Mouse (Mus musculus): ENCODE measurements around the gene Rdh1. TPM values are rescaled to one million over a fixed set of nuclear protein-coding genes. Genes with fewer than 3 reads are reported as not detected.

Gene Rdh1
- 1.2 TPM for polyA plus RNA-seq (2014; fragmentation: Illumina TruSeq; extraction: RNeasy Lipid Tissue Mini Kit (QIAGEN cat#74804); ENCODE audit: low read depth, low replicate concordance)

GRCm38 (mm10) chr10:127759181-127760110, at the start of gene Rdh1, which contains the start of gene Rdh16f1:
Rdh1 (plus strand) TSS chr10:127759721.
Rdh16f1 (plus strand) TSS chr10:127759787.

GRCm38 (mm10) chr10:127724178-127724577, 35.3 kb upstream of the Rdh1 start, which contains the start of gene Tac2:
Tac2 (plus strand) TSS chr10:127724478.

GRCm38 (mm10) chr10:127739083-127739660, 20.3 kb upstream of the Rdh1 start, which contains the start of gene Zbtb39:
Zbtb39 (plus strand) TSS chr10:127739538.

GRCm38 (mm10) chr10:127751548-127751947, 8.0 kb upstream of the Rdh1 start, which contains the start of gene Gpr182:
Gpr182 (minus strand) TSS chr10:127751732.

GRCm38 (mm10) chr10:127776011-127776410, 16.5 kb downstream of the Rdh1 start, which contains the start of gene Rdh9:
Rdh9 (plus strand) TSS chr10:127776386.

GRCm38 (mm10) chr10:127800891-127801290, 41.4 kb downstream of the Rdh1 start, which contains the start of gene Rdh16:
Rdh16 (plus strand) TSS chr10:127801152.

Other genes starting within 250 kb of the Rdh1 start
- not detected for gene Ndufa4l2, start 244.8 kb upstream of the Rdh1 start, polyA plus RNA-seq (2014; fragmentation: Illumina TruSeq; extraction: RNeasy Lipid Tissue Mini Kit (QIAGEN cat#74804); ENCODE audit: low read depth, low replicate concordance)
- 0.91 TPM for gene Shmt2, start 237.3 kb upstream of the Rdh1 start, polyA plus RNA-seq (2014; fragmentation: Illumina TruSeq; extraction: RNeasy Lipid Tissue Mini Kit (QIAGEN cat#74804); ENCODE audit: low read depth, low replicate concordance)
- not detected for gene Nxph4, start 225.2 kb upstream of the Rdh1 start, polyA plus RNA-seq (2014; fragmentation: Illumina TruSeq; extraction: RNeasy Lipid Tissue Mini Kit (QIAGEN cat#74804); ENCODE audit: low read depth, low replicate concordance)
- gene Lrp1, start 138.6 kb upstream of the Rdh1 start, polyA plus RNA-seq (2014; fragmentation: Illumina TruSeq; extraction: RNeasy Lipid Tissue Mini Kit (QIAGEN cat#74804); ENCODE audit: low read depth, low replicate concordance), result 2.3 TPM
- 34.2 TPM for gene Stat6, start 116.7 kb upstream of the Rdh1 start, polyA plus RNA-seq (2014; fragmentation: Illumina TruSeq; extraction: RNeasy Lipid Tissue Mini Kit (QIAGEN cat#74804); ENCODE audit: low read depth, low replicate concordance)
- gene Nemp1, start 92.8 kb upstream of the Rdh1 start, polyA plus RNA-seq (2014; fragmentation: Illumina TruSeq; extraction: RNeasy Lipid Tissue Mini Kit (QIAGEN cat#74804); ENCODE audit: low read depth, low replicate concordance), result 10.6 TPM
- gene Nab2, start 91.2 kb upstream of the Rdh1 start, polyA plus RNA-seq (2014; fragmentation: Illumina TruSeq; extraction: RNeasy Lipid Tissue Mini Kit (QIAGEN cat#74804); ENCODE audit: low read depth, low replicate concordance), result 0.35 TPM
- gene Myo1a, start 54.6 kb upstream of the Rdh1 start, polyA plus RNA-seq (2014; fragmentation: Illumina TruSeq; extraction: RNeasy Lipid Tissue Mini Kit (QIAGEN cat#74804); ENCODE audit: low read depth, low replicate concordance), result 74.7 TPM
- not detected for gene Tac2, start 35.2 kb upstream of the Rdh1 start, polyA plus RNA-seq (2014; fragmentation: Illumina TruSeq; extraction: RNeasy Lipid Tissue Mini Kit (QIAGEN cat#74804); ENCODE audit: low read depth, low replicate concordance)
- gene Zbtb39, start 20.2 kb upstream of the Rdh1 start, polyA plus RNA-seq (2014; fragmentation: Illumina TruSeq; extraction: RNeasy Lipid Tissue Mini Kit (QIAGEN cat#74804); ENCODE audit: low read depth, low replicate concordance), result 4.1 TPM
- 0.09 TPM for gene Gpr182, start 8.0 kb upstream of the Rdh1 start, polyA plus RNA-seq (2014; fragmentation: Illumina TruSeq; extraction: RNeasy Lipid Tissue Mini Kit (QIAGEN cat#74804); ENCODE audit: low read depth, low replicate concordance)
- gene Rdh16f1, start 66 bp downstream of the Rdh1 start, polyA plus RNA-seq (2014; fragmentation: Illumina TruSeq; extraction: RNeasy Lipid Tissue Mini Kit (QIAGEN cat#74804); ENCODE audit: low read depth, low replicate concordance), result not detected
- 27.8 TPM for gene Rdh9, start 16.7 kb downstream of the Rdh1 start, polyA plus RNA-seq (2014; fragmentation: Illumina TruSeq; extraction: RNeasy Lipid Tissue Mini Kit (QIAGEN cat#74804); ENCODE audit: low read depth, low replicate concordance)
- 77.2 TPM for gene Rdh16, start 41.4 kb downstream of the Rdh1 start, polyA plus RNA-seq (2014; fragmentation: Illumina TruSeq; extraction: RNeasy Lipid Tissue Mini Kit (QIAGEN cat#74804); ENCODE audit: low read depth, low replicate concordance)
- 1.1 TPM for gene Rdh19, start 90.2 kb downstream of the Rdh1 start, polyA plus RNA-seq (2014; fragmentation: Illumina TruSeq; extraction: RNeasy Lipid Tissue Mini Kit (QIAGEN cat#74804); ENCODE audit: low read depth, low replicate concordance)
- 0.47 TPM for gene Rdh16f2, start 106.8 kb downstream of the Rdh1 start, polyA plus RNA-seq (2014; fragmentation: Illumina TruSeq; extraction: RNeasy Lipid Tissue Mini Kit (QIAGEN cat#74804); ENCODE audit: low read depth, low replicate concordance)
- gene Rdh7, start 129.1 kb downstream of the Rdh1 start, polyA plus RNA-seq (2014; fragmentation: Illumina TruSeq; extraction: RNeasy Lipid Tissue Mini Kit (QIAGEN cat#74804); ENCODE audit: low read depth, low replicate concordance), result not detected
- not detected for gene Sdr9c7, start 138.8 kb downstream of the Rdh1 start, polyA plus RNA-seq (2014; fragmentation: Illumina TruSeq; extraction: RNeasy Lipid Tissue Mini Kit (QIAGEN cat#74804); ENCODE audit: low read depth, low replicate concordance)
- not detected for gene Hsd17b6, start 247.9 kb downstream of the Rdh1 start, polyA plus RNA-seq (2014; fragmentation: Illumina TruSeq; extraction: RNeasy Lipid Tissue Mini Kit (QIAGEN cat#74804); ENCODE audit: low read depth, low replicate concordance)